Mouse (Mus musculus): Measurements from ENCODE around the gene Sema3g. TPM values are rescaled to one million over a fixed set of nuclear protein-coding genes. Genes with fewer than 3 reads are reported as not detected.

Sema3g gene
- 0.03 and 0.08 TPM in 2 replicates for polyA plus RNA-seq (2014; fragmentation: Nextera tagmentation; extraction: Ambion mirVana)

GRCm38 (mm10) chr14:31217666-31218065 lies at the start of gene Sema3g:
Sema3g (plus strand) TSS chr14:31217860.
- ATAC-seq (replicated peaks; ENCODE audit: insufficient number of reproducible peaks, low FRiP score, low TSS enrichment) = peak; percentile 55; the same call in 1 of the 2 replicates
- H3K4me1 ChIP-seq (ENCODE audit: control insufficient read depth, insufficient read depth, low read length) = peaks cover 24% of the 10 kb centered on the region
- peak within 1 kb of the TSS; percentile 54; the same call in 1 of the 2 replicates for H3K9ac ChIP-seq (ENCODE audit: low read depth, low read length)
- H3K27ac ChIP-seq (ENCODE audit: low read depth, low read length) = no peak within 1 kb of the TSS
- peak within 1 kb of the TSS; percentile 50 for H3K4me2 ChIP-seq
- H3K9me3 ChIP-seq (replicated peaks; ENCODE audit: control insufficient read depth, low read length) = no peaks in the 10 kb centered on the region
- WGBS (ENCODE audit: insufficient replicate concordance) = 9% methylated on average over 11 of the region's 11 CpGs
- no peak within 1 kb of the TSS for H3K4me3 ChIP-seq (ENCODE audit: low read depth, low read length)
- no peaks in the 10 kb centered on the region for H3K36me3 ChIP-seq (ENCODE audit: control insufficient read depth, insufficient read depth, low read length)
- 0 out of 2 replicates have a peak, but pooled peaks cover 5% of the 10 kb centered on the region for H3K27me3 ChIP-seq (ENCODE audit: control insufficient read depth, insufficient read depth, low read length)

- Histone ChIP-seq H3K27me3 (ENCODE audit: control insufficient read depth, insufficient read depth, low read length) (no peaks in the 10 kb centered on the region), H3K36me3 (ENCODE audit: control insufficient read depth, insufficient read depth, low read length) (peaks cover 33% of the 10 kb centered on the region), H3K9ac (ENCODE audit: low read depth, low read length) (peak within 1 kb of the TSS; percentile 60), H3K4me3 (ENCODE audit: low read depth, low read length) (peak within 1 kb of the TSS; percentile 40), H3K4me1 (ENCODE audit: control insufficient read depth, insufficient read depth, low read length) (peaks cover 24% of the 10 kb centered on the region), H3K4me2 (peak within 1 kb of the TSS; percentile 58), H3K9me3 (replicated peaks; ENCODE audit: control insufficient read depth, low read length) (no peaks in the 10 kb centered on the region), H3K27ac (ENCODE audit: low read depth, low read length) (peak within 1 kb of the TSS; percentile 52)
- 31% methylated on average over 10 of the region's 10 CpGs for WGBS (ENCODE audit: insufficient replicate concordance)
- ATAC-seq (replicated peaks; ENCODE audit: insufficient number of reproducible peaks, low FRiP score, low TSS enrichment) = no peak; the same call in 1 of the 2 replicates
These were observed 49.2 kb upstream of the Sema3g start, which contains the start of gene Stab1 for GRCm38 (mm10) chr14:31168425-31168824. Stab1 (minus strand) TSS chr14:31168641.

- Histone ChIP-seq H3K27ac (ENCODE audit: low read depth, low read length) (peak overlapping the region; percentile 8; the same call in 1 of the 2 replicates), H3K4me1 (ENCODE audit: control insufficient read depth, insufficient read depth, low read length) (peaks cover 17% of the 10 kb centered on the region), H3K4me2 (no peak overlapping the region), H3K4me3 (ENCODE audit: low read depth, low read length) (no peak overlapping the region), H3K27me3 (ENCODE audit: control insufficient read depth, insufficient read depth, low read length) (no peaks in the 10 kb centered on the region), H3K9ac (ENCODE audit: low read depth, low read length) (no peak overlapping the region), H3K36me3 (ENCODE audit: control insufficient read depth, insufficient read depth, low read length) (peaks cover 43% of the 10 kb centered on the region), H3K9me3 (replicated peaks; ENCODE audit: control insufficient read depth, low read length) (no peaks in the 10 kb centered on the region)
- 61% methylated on average over 6 of the region's 6 CpGs for WGBS (ENCODE audit: insufficient replicate concordance)
- ATAC-seq (replicated peaks; ENCODE audit: insufficient number of reproducible peaks, low FRiP score, low TSS enrichment) = no peak
These were observed 48.2 kb upstream of the Sema3g start for GRCm38 (mm10) chr14:31169508-31169907.

- 77% methylated on average over 13 of the region's 13 CpGs for WGBS (ENCODE audit: insufficient replicate concordance)
These were observed 46.7 kb upstream of the Sema3g start for GRCm38 (mm10) chr14:31170963-31171362.

GRCm38 (mm10) chr14:31171386-31171785 lies 46.3 kb upstream of the Sema3g start:
- H3K9me3 ChIP-seq (replicated peaks; ENCODE audit: control insufficient read depth, low read length) = no peaks in the 10 kb centered on the region
- no peaks in the 10 kb centered on the region for H3K27me3 ChIP-seq (ENCODE audit: control insufficient read depth, insufficient read depth, low read length)
- H3K36me3 ChIP-seq (ENCODE audit: control insufficient read depth, insufficient read depth, low read length) = peaks cover 60% of the 10 kb centered on the region
- 86% methylated on average over 11 of the region's 11 CpGs for WGBS (ENCODE audit: insufficient replicate concordance)
- no peak overlapping the region for H3K4me3 ChIP-seq (ENCODE audit: low read depth, low read length)
- H3K27ac ChIP-seq (ENCODE audit: low read depth, low read length) = no peak overlapping the region
- no peak overlapping the region for H3K4me2 ChIP-seq
- no peak overlapping the region for H3K9ac ChIP-seq (ENCODE audit: low read depth, low read length)
- ATAC-seq (replicated peaks; ENCODE audit: insufficient number of reproducible peaks, low FRiP score, low TSS enrichment) = no peak
- H3K4me1 ChIP-seq (ENCODE audit: control insufficient read depth, insufficient read depth, low read length) = peaks cover 10% of the 10 kb centered on the region; the same call in 1 of the 2 replicates

More at GRCm38 (mm10) chr14:31170963-31171362, 46.7 kb upstream of the Sema3g start:
- H3K9me3 ChIP-seq (replicated peaks; ENCODE audit: control insufficient read depth, low read length) = no peaks in the 10 kb centered on the region
- H3K4me1 ChIP-seq (ENCODE audit: control insufficient read depth, insufficient read depth, low read length) = peaks cover 14% of the 10 kb centered on the region
- H3K9ac ChIP-seq (ENCODE audit: low read depth, low read length) = no peak overlapping the region
- no peak overlapping the region for H3K4me3 ChIP-seq (ENCODE audit: low read depth, low read length)
- H3K27ac ChIP-seq (ENCODE audit: low read depth, low read length) = no peak overlapping the region
- H3K27me3 ChIP-seq (ENCODE audit: control insufficient read depth, insufficient read depth, low read length) = no peaks in the 10 kb centered on the region
- H3K4me2 ChIP-seq = no peak overlapping the region
- H3K36me3 ChIP-seq (ENCODE audit: control insufficient read depth, insufficient read depth, low read length) = peaks cover 56% of the 10 kb centered on the region
- ATAC-seq (replicated peaks; ENCODE audit: insufficient number of reproducible peaks, low FRiP score, low TSS enrichment) = no peak

- 95% methylated on average over 15 of the region's 15 CpGs for WGBS (ENCODE audit: insufficient replicate concordance)
- Histone ChIP-seq H3K4me2 (no peak overlapping the region), H3K27me3 (ENCODE audit: control insufficient read depth, insufficient read depth, low read length) (no peaks in the 10 kb centered on the region), H3K4me3 (ENCODE audit: low read depth, low read length) (no peak overlapping the region), H3K27ac (ENCODE audit: low read depth, low read length) (no peak overlapping the region), H3K4me1 (ENCODE audit: control insufficient read depth, insufficient read depth, low read length) (peaks cover 8% of the 10 kb centered on the region; the same call in 1 of the 2 replicates), H3K9ac (ENCODE audit: low read depth, low read length) (no peak overlapping the region), H3K9me3 (replicated peaks; ENCODE audit: control insufficient read depth, low read length) (no peaks in the 10 kb centered on the region), H3K36me3 (ENCODE audit: control insufficient read depth, insufficient read depth, low read length) (peaks cover 64% of the 10 kb centered on the region)
- ATAC-seq (replicated peaks; ENCODE audit: insufficient number of reproducible peaks, low FRiP score, low TSS enrichment) = no peak
These were observed 45.8 kb upstream of the Sema3g start for GRCm38 (mm10) chr14:31171821-31172220.

GRCm38 (mm10) chr14:31172781-31173455 lies 44.7 kb upstream of the Sema3g start:
- H3K4me1 ChIP-seq (ENCODE audit: control insufficient read depth, insufficient read depth, low read length) = peaks cover 7% of the 10 kb centered on the region; the same call in 1 of the 2 replicates
- H3K27me3 ChIP-seq (ENCODE audit: control insufficient read depth, insufficient read depth, low read length) = no peaks in the 10 kb centered on the region
- H3K9me3 ChIP-seq (replicated peaks; ENCODE audit: control insufficient read depth, low read length) = no peaks in the 10 kb centered on the region
- ATAC-seq (replicated peaks; ENCODE audit: insufficient number of reproducible peaks, low FRiP score, low TSS enrichment) = no peak; the same call in 1 of the 2 replicates
- no peak overlapping the region for H3K4me3 ChIP-seq (ENCODE audit: low read depth, low read length)
- WGBS (ENCODE audit: insufficient replicate concordance) = 68% methylated on average over 18 of the region's 18 CpGs
- H3K4me2 ChIP-seq = no peak overlapping the region
- peaks cover 75% of the 10 kb centered on the region for H3K36me3 ChIP-seq (ENCODE audit: control insufficient read depth, insufficient read depth, low read length)
- no peak overlapping the region for H3K9ac ChIP-seq (ENCODE audit: low read depth, low read length)
- H3K27ac ChIP-seq (ENCODE audit: low read depth, low read length) = no peak overlapping the region

- WGBS (ENCODE audit: insufficient replicate concordance) = 83% methylated on average over 7 of the region's 7 CpGs
- no peak overlapping the region for H3K4me3 ChIP-seq (ENCODE audit: low read depth, low read length)
- no peak for ATAC-seq (replicated peaks; ENCODE audit: insufficient number of reproducible peaks, low FRiP score, low TSS enrichment)
- no peaks in the 10 kb centered on the region for H3K9me3 ChIP-seq (replicated peaks; ENCODE audit: control insufficient read depth, low read length)
- no peak overlapping the region; the same call in 1 of the 2 replicates for H3K9ac ChIP-seq (ENCODE audit: low read depth, low read length)
- H3K4me1 ChIP-seq (ENCODE audit: control insufficient read depth, insufficient read depth, low read length) = peaks cover 7% of the 10 kb centered on the region; the same call in 1 of the 2 replicates
- H3K27me3 ChIP-seq (ENCODE audit: control insufficient read depth, insufficient read depth, low read length) = no peaks in the 10 kb centered on the region
- H3K36me3 ChIP-seq (ENCODE audit: control insufficient read depth, insufficient read depth, low read length) = peaks cover 75% of the 10 kb centered on the region
- H3K4me2 ChIP-seq = no peak overlapping the region
- H3K27ac ChIP-seq (ENCODE audit: low read depth, low read length) = no peak overlapping the region
These were observed 44.1 kb upstream of the Sema3g start for GRCm38 (mm10) chr14:31173537-31173936.
